Mouse (Mus musculus): ENCODE results near the gene Fam172a. TPM values are rescaled to one million over a fixed set of nuclear protein-coding genes. Genes with fewer than 3 reads are reported as not detected.

Gene Fam172a
- polyA plus RNA-seq, 1 experiment from 2014 or later, result 33.0 TPM

DNA sequence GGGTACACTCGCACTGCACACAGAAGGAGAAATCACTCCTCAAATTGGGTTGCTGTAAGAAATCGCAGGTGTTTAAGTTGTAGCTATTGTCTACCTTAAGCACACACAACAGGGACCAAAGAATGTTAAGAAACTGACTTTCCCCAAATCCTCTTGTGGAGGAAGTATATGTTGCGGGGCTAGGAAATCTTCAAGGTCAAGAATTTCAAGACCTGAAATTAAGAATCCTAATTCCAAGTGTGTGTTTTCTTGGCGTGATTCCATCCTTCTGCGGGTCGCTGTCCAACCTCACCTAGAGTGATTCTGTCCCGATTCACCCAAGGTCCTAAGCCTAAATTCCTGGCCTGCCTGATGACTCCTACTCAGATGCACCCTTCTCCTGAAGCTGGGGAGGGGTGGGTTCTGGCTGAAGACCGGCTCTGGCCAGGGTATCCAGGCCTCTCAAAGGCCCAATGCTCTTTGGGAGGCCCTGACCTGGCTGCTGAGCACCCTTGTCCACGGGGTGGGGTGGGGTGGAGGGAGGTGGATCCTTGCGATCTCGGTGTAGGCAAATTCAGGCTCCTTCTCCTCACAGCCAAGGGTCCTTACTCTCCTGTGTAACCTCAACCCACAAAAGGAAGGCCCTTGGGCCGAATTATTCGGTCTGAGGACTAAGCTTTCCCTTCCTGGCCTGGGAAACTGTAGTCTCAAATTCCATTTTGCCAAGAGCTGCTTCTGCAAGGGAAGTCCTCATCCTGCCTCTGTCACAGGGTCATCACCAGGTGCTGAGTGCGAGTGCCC, 509.6 kb downstream of the Fam172a start:
- Histone ChIP-seq H3K4me3 (ENCODE audit: low read depth, low read length) (no peak overlapping the region), H3K27ac (replicated peaks; ENCODE audit: low read depth, low read length) (no peak overlapping the region), H3K4me1 (ENCODE audit: control insufficient read depth, insufficient read depth, low read length) (peaks cover 24% of the 10 kb centered on the region; the same call in 1 of the 2 replicates), H3K4me2 (ENCODE audit: low read depth, low read length) (peak overlapping the region; percentile 65; the same call in 1 of the 2 replicates), H3K9me3 (ENCODE audit: control insufficient read depth, low read length) (no peaks in the 10 kb centered on the region), H3K36me3 (ENCODE audit: control insufficient read depth, insufficient read depth, low read length) (no peaks in the 10 kb centered on the region), H3K9ac (ENCODE audit: low read depth, low read length) (no peak overlapping the region), H3K27me3 (replicated peaks; ENCODE audit: control insufficient read depth, insufficient read depth, low read length) (peaks cover 51% of the 10 kb centered on the region)
- DNase-seq (ENCODE audit: low spot score) (no peak), ATAC-seq (ENCODE audit: low read depth) (no peak)
- 21% methylated on average over 13 of the region's 14 CpGs for WGBS

DNA sequence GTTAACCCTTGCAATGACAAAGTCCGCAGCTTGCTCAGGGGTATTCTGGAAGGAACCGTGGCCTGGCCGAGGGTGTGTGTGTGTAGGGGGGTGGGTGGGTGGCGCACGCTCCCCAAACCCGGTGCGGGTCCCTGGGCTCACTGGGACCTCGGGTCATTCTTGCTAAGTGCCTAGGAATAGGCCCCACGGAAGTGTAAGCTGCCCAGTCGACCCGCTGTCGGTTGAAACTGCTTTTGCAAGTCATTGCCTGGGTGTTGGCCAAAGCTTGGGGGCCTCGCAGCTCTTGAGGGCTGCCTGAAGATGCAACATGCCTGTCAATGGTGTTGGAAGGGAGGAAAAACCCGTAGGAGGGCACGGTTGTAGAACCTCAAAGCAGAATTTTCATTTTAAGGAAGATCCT, 510.3 kb downstream of the Fam172a start:
- Histone ChIP-seq H3K27me3 (replicated peaks; ENCODE audit: control insufficient read depth, insufficient read depth, low read length) (peaks cover 48% of the 10 kb centered on the region), H3K9me3 (ENCODE audit: control insufficient read depth, low read length) (no peaks in the 10 kb centered on the region), H3K4me3 (ENCODE audit: low read depth, low read length) (no peak overlapping the region), H3K4me1 (ENCODE audit: control insufficient read depth, insufficient read depth, low read length) (peaks cover 24% of the 10 kb centered on the region; the same call in 1 of the 2 replicates), H3K27ac (replicated peaks; ENCODE audit: low read depth, low read length) (no peak overlapping the region), H3K9ac (ENCODE audit: low read depth, low read length) (no peak overlapping the region), H3K4me2 (ENCODE audit: low read depth, low read length) (no peak overlapping the region), H3K36me3 (ENCODE audit: control insufficient read depth, insufficient read depth, low read length) (no peaks in the 10 kb centered on the region)
- ATAC-seq (ENCODE audit: low read depth), result no peak
- WGBS, result 47% methylated on average over 15 of the region's 15 CpGs
- DNase-seq (ENCODE audit: low spot score), result no peak

DNA sequence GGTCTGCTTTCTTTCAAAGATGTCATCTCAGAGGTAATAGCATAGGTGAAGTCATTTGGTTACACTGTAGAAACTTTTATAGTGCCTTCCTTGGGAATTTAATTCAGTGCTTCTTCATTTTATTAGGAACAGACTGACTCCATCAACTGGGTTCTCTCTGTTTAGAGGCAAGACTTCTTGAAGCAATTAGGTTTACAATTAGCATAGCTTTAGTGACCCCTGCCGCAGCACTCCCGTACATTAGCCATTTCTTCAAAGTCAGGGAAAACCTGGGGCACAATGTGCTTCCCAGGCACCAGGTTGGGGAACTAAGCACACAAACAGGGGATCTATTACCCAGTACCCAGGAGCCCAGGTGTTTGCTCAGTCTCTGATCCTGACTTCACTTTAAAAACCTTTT, 511.3 kb downstream of the Fam172a start:
- DNase-seq (ENCODE audit: low spot score), result no peak
- no peak for ATAC-seq (ENCODE audit: low read depth)
- H3K27me3 ChIP-seq (replicated peaks; ENCODE audit: control insufficient read depth, insufficient read depth, low read length), result peaks cover 46% of the 10 kb centered on the region
- H3K27ac ChIP-seq (replicated peaks; ENCODE audit: low read depth, low read length), result no peak overlapping the region
- H3K4me2 ChIP-seq (ENCODE audit: low read depth, low read length), result no peak overlapping the region
- H3K9ac ChIP-seq (ENCODE audit: low read depth, low read length), result no peak overlapping the region
- 31% methylated on average over 2 of the region's 2 CpGs for WGBS
- no peaks in the 10 kb centered on the region for H3K36me3 ChIP-seq (ENCODE audit: control insufficient read depth, insufficient read depth, low read length)
- peaks cover 19% of the 10 kb centered on the region; the same call in 1 of the 2 replicates for H3K4me1 ChIP-seq (ENCODE audit: control insufficient read depth, insufficient read depth, low read length)
- no peak overlapping the region for H3K4me3 ChIP-seq (ENCODE audit: low read depth, low read length)
- no peaks in the 10 kb centered on the region for H3K9me3 ChIP-seq (ENCODE audit: control insufficient read depth, low read length)

DNA sequence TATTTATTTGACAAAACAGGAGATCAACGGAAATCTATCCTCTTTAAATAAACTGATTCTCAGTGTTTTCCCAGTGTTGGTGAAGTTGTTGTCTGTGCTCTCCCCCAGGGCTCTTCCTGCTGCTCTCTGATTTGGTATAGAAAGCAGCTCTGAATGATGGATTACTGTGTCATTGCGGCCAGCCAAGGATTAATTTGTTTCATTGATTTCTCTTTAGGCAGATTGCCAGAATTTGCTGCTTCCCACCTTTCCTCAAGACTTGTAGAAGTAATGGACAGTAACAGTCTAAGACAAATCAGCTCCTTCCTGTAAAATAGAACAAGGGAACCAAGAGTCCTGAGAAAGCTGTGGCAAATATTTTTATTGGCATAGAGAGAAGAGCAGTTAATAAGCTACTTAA, 513.4 kb downstream of the Fam172a start:
- Histone ChIP-seq H3K4me1 (ENCODE audit: control insufficient read depth, insufficient read depth, low read length) (peaks cover 16% of the 10 kb centered on the region; the same call in 1 of the 2 replicates), H3K9me3 (ENCODE audit: control insufficient read depth, low read length) (no peaks in the 10 kb centered on the region), H3K27me3 (replicated peaks; ENCODE audit: control insufficient read depth, insufficient read depth, low read length) (peaks cover 28% of the 10 kb centered on the region), H3K9ac (ENCODE audit: low read depth, low read length) (no peak overlapping the region), H3K27ac (replicated peaks; ENCODE audit: low read depth, low read length) (no peak overlapping the region), H3K36me3 (ENCODE audit: control insufficient read depth, insufficient read depth, low read length) (no peaks in the 10 kb centered on the region), H3K4me2 (ENCODE audit: low read depth, low read length) (no peak overlapping the region), H3K4me3 (ENCODE audit: low read depth, low read length) (no peak overlapping the region)
- ATAC-seq (ENCODE audit: low read depth) (no peak), DNase-seq (ENCODE audit: low spot score) (no peak)
- WGBS, result 44% methylated on average over 2 of the region's 2 CpGs

Measured in embryonic facial prominence, embryonic 14.5 days (tissue).